Mouse (Mus musculus): ENCODE data around the gene Hist1h3c. TPM values are rescaled to one million over a fixed set of nuclear protein-coding genes. Genes with fewer than 3 reads are reported as not detected.

Hist1h3c gene
- polyA plus RNA-seq, 1 experiment, result 2.5 TPM

DNA sequence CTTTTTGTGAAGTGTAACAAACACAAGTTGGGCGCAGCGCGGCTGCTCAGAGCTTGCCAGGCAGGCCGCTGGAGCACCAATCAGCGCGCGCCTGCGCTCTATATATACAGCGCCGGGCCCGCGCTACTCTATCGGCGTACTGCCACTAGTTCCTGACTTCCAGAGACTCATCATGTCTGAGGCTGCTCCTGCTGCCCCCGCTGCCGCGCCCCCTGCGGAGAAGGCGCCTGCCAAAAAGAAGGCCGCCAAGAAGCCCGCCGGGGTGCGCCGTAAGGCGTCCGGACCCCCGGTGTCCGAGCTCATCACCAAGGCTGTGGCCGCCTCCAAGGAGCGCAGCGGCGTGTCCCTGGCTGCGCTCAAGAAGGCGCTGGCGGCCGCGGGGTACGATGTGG lies 6.7 kb downstream of the Hist1h3c start, which contains the start of gene Hist1h1c:
Gene Hist1h1c (plus strand): TSS at position 132 of the 392 bp plus-strand sequence.
- TF ChIP-seq MYOD1 (IDR thresholded peaks at IDR 0.05; ENCODE audit: control insufficient read depth in 1 of 3, insufficient read length in 2 of 3, low read depth in 2 of 3) (no peak), MAX (IDR thresholded peaks at IDR 0.05; ENCODE audit: low read depth) (no peak), TCF12 (IDR thresholded peaks at IDR 0.05; ENCODE audit: insufficient read depth, poor library complexity, severe bottlenecking) (no peak), POLR2A (IDR thresholded peaks at IDR 0.05; ENCODE audit: insufficient read length, low read depth) (peak; percentile 96), SRF (IDR thresholded peaks at IDR 0.05; ENCODE audit: control insufficient read depth, insufficient read length, low read depth) (no peak), TCF3 (IDR thresholded peaks at IDR 0.05; ENCODE audit: insufficient read length, low read depth) (no peak), MYOG (IDR thresholded peaks at IDR 0.05; ENCODE audit: control insufficient read depth in 1 of 3, insufficient read depth in 1 of 3, insufficient read length in 2 of 3, low read depth in 2 of 3) (no peak), USF1 (IDR thresholded peaks at IDR 0.05; ENCODE audit: low read depth) (no peak), POLR2AphosphoS2 (IDR thresholded peaks at IDR 0.05; ENCODE audit: insufficient read length, low read depth) (peak; percentile 99), REST (IDR thresholded peaks at IDR 0.05; ENCODE audit: insufficient read depth, insufficient read length) (no peak), E2F4 (IDR thresholded peaks at IDR 0.05; ENCODE audit: insufficient read depth) (no peak), CEBPB (IDR thresholded peaks at IDR 0.05; ENCODE audit: insufficient read depth, poor library complexity, severe bottlenecking) (no peak)
- Histone ChIP-seq H3K36me3 (ENCODE audit: control insufficient read depth, insufficient read depth) (no peaks in the 10 kb centered on the region), H3K4me2 (ENCODE audit: low read depth) (peak within 1 kb of the TSS; percentile 85), H3K4me3 (peak within 1 kb of the TSS; percentile 47), H3K79me2 (ENCODE audit: control insufficient read depth, insufficient read depth) (no peaks in the 10 kb centered on the region), H3ac (ENCODE audit: control insufficient read depth, insufficient read length) (no peak within 1 kb of the TSS), H3K27me3 (ENCODE audit: control insufficient read depth, insufficient read depth, insufficient read length) (no peaks in the 10 kb centered on the region)

DNA sequence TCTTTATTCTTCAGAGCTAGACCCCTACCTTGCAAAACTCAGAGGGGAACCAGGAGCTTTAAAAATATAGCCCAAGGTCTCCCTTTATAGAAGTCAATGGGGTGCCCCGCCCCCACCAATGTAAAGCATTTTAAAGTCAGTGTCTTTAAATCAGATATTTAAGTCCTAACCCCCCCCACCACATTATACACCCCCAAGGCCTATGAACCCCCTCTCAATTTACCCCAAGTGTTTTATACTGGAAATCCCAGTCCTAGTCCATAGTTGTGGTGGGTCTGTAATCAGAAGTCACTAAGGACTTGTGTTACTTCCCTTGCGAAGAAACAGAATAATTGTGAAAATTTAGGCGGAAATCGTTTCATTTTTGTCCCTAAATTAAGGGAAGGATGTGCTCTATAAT lies 7.4 kb downstream of the Hist1h3c start:
- no peak for TF ChIP-seq REST (IDR thresholded peaks at IDR 0.05; ENCODE audit: insufficient read depth, insufficient read length)
- no peak for TF ChIP-seq TCF12 (IDR thresholded peaks at IDR 0.05; ENCODE audit: insufficient read depth, poor library complexity, severe bottlenecking)
- TF ChIP-seq E2F4 (IDR thresholded peaks at IDR 0.05; ENCODE audit: insufficient read depth), result no peak
- no peak for TF ChIP-seq TCF3 (IDR thresholded peaks at IDR 0.05; ENCODE audit: insufficient read length, low read depth)
- TF ChIP-seq POLR2AphosphoS2 (IDR thresholded peaks at IDR 0.05; ENCODE audit: insufficient read length, low read depth), result no peak
- TF ChIP-seq MYOG (IDR thresholded peaks at IDR 0.05; ENCODE audit: control insufficient read depth in 1 of 3, insufficient read depth in 1 of 3, insufficient read length in 2 of 3, low read depth in 2 of 3), result no peak
- no peaks in the 10 kb centered on the region for H3K79me2 ChIP-seq (ENCODE audit: control insufficient read depth, insufficient read depth)
- H3K36me3 ChIP-seq (ENCODE audit: control insufficient read depth, insufficient read depth), result no peaks in the 10 kb centered on the region
- no peaks in the 10 kb centered on the region for H3K27me3 ChIP-seq (ENCODE audit: control insufficient read depth, insufficient read depth, insufficient read length)
- H3K4me3 ChIP-seq, result peak overlapping the region; percentile 47
- peak overlapping the region; percentile 69 for H3K4me2 ChIP-seq (ENCODE audit: low read depth)
- H3ac ChIP-seq (ENCODE audit: control insufficient read depth, insufficient read length), result no peak overlapping the region

DNA sequence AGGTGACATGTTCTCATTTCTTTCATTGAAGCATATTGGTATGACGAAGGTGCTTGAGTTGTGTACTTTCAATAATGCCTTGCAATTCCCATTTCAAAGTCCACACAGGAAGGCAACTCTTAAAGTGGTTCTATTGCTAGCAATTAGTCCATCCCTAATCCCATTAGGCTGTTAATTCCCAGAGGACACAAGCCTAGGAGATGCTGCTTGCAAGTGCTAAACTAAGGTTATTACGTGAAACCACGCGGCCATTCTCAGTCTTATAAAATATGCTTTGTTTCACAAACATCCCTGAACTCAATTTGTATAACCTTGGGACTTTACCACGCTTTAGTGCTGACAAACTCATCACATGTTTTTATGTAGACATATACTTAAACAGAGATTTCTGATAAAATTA lies 8.3 kb downstream of the Hist1h3c start:
- H3ac ChIP-seq (ENCODE audit: control insufficient read depth, insufficient read length), result no peak overlapping the region
- TF ChIP-seq TCF3 (IDR thresholded peaks at IDR 0.05; ENCODE audit: insufficient read length, low read depth) (no peak), TCF12 (IDR thresholded peaks at IDR 0.05; ENCODE audit: insufficient read depth, poor library complexity, severe bottlenecking) (no peak), POLR2A (IDR thresholded peaks at IDR 0.05; ENCODE audit: insufficient read length, low read depth) (no peak), SRF (IDR thresholded peaks at IDR 0.05; ENCODE audit: control insufficient read depth, insufficient read length, low read depth) (no peak), REST (IDR thresholded peaks at IDR 0.05; ENCODE audit: insufficient read depth, insufficient read length) (no peak), MYOD1 (IDR thresholded peaks at IDR 0.05; ENCODE audit: control insufficient read depth in 1 of 3, insufficient read length in 2 of 3, low read depth in 2 of 3) (no peak), POLR2AphosphoS2 (IDR thresholded peaks at IDR 0.05; ENCODE audit: insufficient read length, low read depth) (no peak), E2F4 (IDR thresholded peaks at IDR 0.05; ENCODE audit: insufficient read depth) (no peak), USF1 (IDR thresholded peaks at IDR 0.05; ENCODE audit: low read depth) (no peak)
- no peaks in the 10 kb centered on the region for H3K27me3 ChIP-seq (ENCODE audit: control insufficient read depth, insufficient read depth, insufficient read length)
- no peaks in the 10 kb centered on the region for H3K36me3 ChIP-seq (ENCODE audit: control insufficient read depth, insufficient read depth)
- no peak overlapping the region for H3K4me3 ChIP-seq
- H3K4me2 ChIP-seq (ENCODE audit: low read depth), result no peak overlapping the region
- no peaks in the 10 kb centered on the region for H3K79me2 ChIP-seq (ENCODE audit: control insufficient read depth, insufficient read depth)

DNA sequence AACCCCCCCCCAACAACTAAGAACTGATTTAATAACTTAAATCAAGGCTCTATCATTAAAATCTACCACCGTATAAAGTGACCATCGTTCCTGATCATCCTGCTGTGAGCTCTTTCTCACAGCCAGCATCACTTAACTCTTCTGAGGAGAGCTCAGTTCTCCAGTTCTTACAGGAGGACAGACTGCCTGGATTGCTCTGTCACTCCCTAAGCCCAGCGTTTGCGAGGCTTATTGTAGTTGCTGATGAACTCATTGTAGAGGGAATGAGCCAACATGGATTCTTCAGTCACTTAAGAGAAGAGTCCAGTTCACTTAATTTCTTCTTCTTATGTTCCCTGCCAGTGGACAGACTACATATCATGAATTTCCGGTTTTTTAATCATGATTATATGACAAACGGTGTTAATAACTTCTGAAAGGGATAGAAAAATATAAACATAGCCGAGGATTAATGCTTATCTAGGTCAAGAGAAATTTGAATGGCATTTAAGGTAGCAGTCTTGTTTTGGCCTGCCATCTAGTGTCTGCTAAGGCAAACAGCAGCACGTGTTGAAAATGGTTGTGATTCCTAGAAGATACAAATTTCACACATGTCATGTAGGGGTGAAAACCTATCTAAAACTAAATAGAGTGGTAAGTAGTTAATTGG lies 13.1 kb downstream of the Hist1h3c start:
- H3K79me2 ChIP-seq (ENCODE audit: control insufficient read depth, insufficient read depth), result no peaks in the 10 kb centered on the region
- no peak overlapping the region for H3K4me2 ChIP-seq (ENCODE audit: low read depth)
- TF ChIP-seq MYOG (IDR thresholded peaks at IDR 0.05; ENCODE audit: control insufficient read depth in 1 of 3, insufficient read depth in 1 of 3, insufficient read length in 2 of 3, low read depth in 2 of 3) (no peak), E2F4 (IDR thresholded peaks at IDR 0.05; ENCODE audit: insufficient read depth) (no peak), USF1 (IDR thresholded peaks at IDR 0.05; ENCODE audit: low read depth) (no peak), SRF (IDR thresholded peaks at IDR 0.05; ENCODE audit: control insufficient read depth, insufficient read length, low read depth) (no peak), MYOD1 (IDR thresholded peaks at IDR 0.05; ENCODE audit: control insufficient read depth in 1 of 3, insufficient read length in 2 of 3, low read depth in 2 of 3) (no peak), TCF12 (IDR thresholded peaks at IDR 0.05; ENCODE audit: insufficient read depth, poor library complexity, severe bottlenecking) (no peak), CEBPB (IDR thresholded peaks at IDR 0.05; ENCODE audit: insufficient read depth, poor library complexity, severe bottlenecking) (no peak), MAX (IDR thresholded peaks at IDR 0.05; ENCODE audit: low read depth) (no peak), POLR2AphosphoS2 (IDR thresholded peaks at IDR 0.05; ENCODE audit: insufficient read length, low read depth) (no peak), REST (IDR thresholded peaks at IDR 0.05; ENCODE audit: insufficient read depth, insufficient read length) (no peak), POLR2A (IDR thresholded peaks at IDR 0.05; ENCODE audit: insufficient read length, low read depth) (no peak), TCF3 (IDR thresholded peaks at IDR 0.05; ENCODE audit: insufficient read length, low read depth) (no peak)

More for the DNA sequence above, 13.1 kb downstream of the Hist1h3c start:
- Histone ChIP-seq H3K36me3 (ENCODE audit: control insufficient read depth, insufficient read depth) (no peaks in the 10 kb centered on the region), H3ac (ENCODE audit: control insufficient read depth, insufficient read length) (no peak overlapping the region), H3K4me3 (no peak overlapping the region), H3K27me3 (ENCODE audit: control insufficient read depth, insufficient read depth, insufficient read length) (no peaks in the 10 kb centered on the region)

Data from myocyte (in vitro differentiated cells).